Mouse (Mus musculus): ENCODE data around the gene Gm20708. TPM values are rescaled to one million over a fixed set of nuclear protein-coding genes. Genes with fewer than 3 reads are reported as not detected.

Gm20708 gene
- polyA plus RNA-seq (2017; shearing (Covaris generic)) = 4.7 TPM

GRCm38 (mm10) chr11:117809407-117810311, at the start of gene Gm20708, which contains the start of gene Syngr2:
TSS of gene Gm20708 (plus strand) at chr11:117809668.
TSS of gene Syngr2 (plus strand) at chr11:117809668.

GRCm38 (mm10) chr11:117781993-117782704, 27.3 kb upstream of the Gm20708 start, which contains the start of the genes Tmc8 and Tmc6:
TSS of gene Tmc8 (plus strand) at chr11:117782076.
TSS of gene Tmc6 (minus strand) at chr11:117782198.

DNA sequence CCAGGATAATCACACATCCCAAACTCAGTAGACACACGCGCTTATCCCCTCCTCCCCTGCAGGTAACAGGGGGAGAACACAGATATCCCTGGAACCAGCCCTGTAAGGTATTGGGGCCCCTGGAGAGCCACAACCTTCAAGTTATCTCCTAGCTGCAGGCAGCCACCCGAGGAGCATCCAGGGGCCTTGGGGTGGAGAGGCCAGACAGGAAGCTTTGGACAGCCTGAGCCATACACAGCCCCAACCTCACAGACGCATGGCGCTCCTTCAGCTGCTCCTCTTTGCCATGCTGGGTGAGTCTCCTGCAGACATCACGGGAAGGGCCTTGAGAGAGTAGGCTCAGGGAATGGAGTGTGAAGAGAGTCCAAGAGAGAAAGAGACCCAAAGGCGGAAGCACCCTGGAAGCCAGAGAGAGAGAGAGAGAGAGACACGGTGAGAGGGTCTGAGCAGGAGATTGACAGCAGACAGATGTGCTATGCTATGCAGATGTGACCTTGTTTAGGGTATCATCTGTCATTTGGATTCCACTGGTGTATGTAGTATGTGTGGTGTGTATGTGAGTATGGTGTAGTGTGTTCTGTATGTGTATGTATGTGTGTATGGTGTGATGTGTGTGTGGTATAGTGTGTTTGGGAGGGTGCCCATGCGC, 11.8 kb upstream of the Gm20708 start, which contains the start of gene 6030468B19Rik:
Gene 6030468B19Rik (plus strand): TSS at position 150 of the 649 bp plus-strand sequence.

GRCm38 (mm10) chr11:117825333-117826101, 16.0 kb downstream of the Gm20708 start, which contains the start of the genes Afmid and Tk1:
TSS of gene Afmid (plus strand) at chr11:117825924.
TSS of gene Tk1 (minus strand) at chr11:117826092.

DNA sequence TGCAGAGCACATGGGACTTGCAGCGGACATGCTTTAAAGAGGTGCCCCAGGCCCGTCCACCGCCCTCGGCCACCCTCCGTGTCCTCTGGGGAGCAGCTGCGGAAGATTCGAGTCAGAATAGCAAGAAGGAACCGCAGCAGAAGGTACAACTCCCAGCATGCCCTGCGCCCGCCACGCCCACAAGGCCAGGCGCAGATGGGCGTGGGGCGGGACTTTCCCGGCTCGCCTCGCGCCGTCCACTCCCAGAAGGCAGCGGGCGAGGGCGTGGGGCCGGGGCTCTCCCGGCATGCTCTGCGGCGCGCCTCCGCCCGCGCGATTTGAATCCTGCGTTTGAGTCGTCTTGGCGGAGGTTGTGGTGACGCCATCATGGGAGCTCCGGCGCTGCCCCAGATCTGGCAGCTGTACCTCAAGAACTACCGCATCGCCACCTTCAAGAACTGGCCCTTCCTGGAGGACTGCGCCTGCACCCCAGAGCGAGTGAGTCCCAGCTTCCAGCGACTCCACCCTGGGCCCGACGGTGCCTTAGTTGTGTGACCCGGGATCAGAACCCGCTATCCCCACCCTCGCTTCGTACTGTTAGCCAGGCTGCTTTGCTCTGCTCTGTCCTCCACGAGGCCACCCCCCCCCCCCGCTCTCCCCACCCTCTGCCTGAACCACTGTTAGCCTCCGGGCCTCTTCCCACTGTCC, 39.7 kb downstream of the Gm20708 start, which contains the start of gene Birc5:
Gene Birc5 (plus strand): TSS at position 267 of the 687 bp plus-strand sequence.

DNA sequence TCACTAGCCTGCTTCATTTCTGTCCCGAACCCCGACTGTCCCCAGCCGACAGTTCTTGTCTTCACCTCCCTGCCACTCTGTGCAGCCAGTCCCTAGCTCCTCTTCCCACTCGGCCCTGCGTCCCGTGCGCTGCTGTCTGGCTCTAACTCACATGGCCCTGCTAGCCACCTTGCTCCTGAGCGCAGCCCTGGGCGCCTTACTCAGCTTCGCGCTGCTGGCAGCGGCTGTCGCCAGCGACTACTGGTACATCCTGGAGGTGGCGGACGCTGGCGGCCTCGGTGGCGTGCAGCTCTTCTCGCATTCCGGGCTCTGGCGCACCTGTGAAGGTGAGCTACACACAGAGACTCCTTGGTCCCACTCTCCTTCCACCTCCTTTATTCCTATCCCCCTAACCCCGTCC, 51.1 kb downstream of the Gm20708 start, which contains the start of gene Tmem235:
Gene Tmem235 (plus strand): TSS at position 152 of the 400 bp plus-strand sequence.

GRCm38 (mm10) chr11:117872861-117873608, 63.6 kb downstream of the Gm20708 start, which contains the start of gene Tha1:
TSS of gene Tha1 (minus strand) at chr11:117873481.

Other genes starting within 250 kb of the Gm20708 start
- gene Tnrc6c, start 155.4 kb upstream of the Gm20708 start, polyA plus RNA-seq (2017; shearing (Covaris generic)) = 8.4 TPM
- gene Tmc8, start 27.6 kb upstream of the Gm20708 start, polyA plus RNA-seq (2017; shearing (Covaris generic)) = 144 TPM
- gene Tmc6, start 27.5 kb upstream of the Gm20708 start, polyA plus RNA-seq (2017; shearing (Covaris generic)) = 164 TPM
- gene 6030468B19Rik, start 12.0 kb upstream of the Gm20708 start, polyA plus RNA-seq (2017; shearing (Covaris generic)) = not detected
- 194 TPM for gene Syngr2, start within 50 bp of the Gm20708 start, polyA plus RNA-seq (2017; shearing (Covaris generic))
- gene Afmid, start 16.3 kb downstream of the Gm20708 start, polyA plus RNA-seq (2017; shearing (Covaris generic)) = 25.4 TPM
- 37.5 TPM for gene Tk1, start 16.4 kb downstream of the Gm20708 start, polyA plus RNA-seq (2017; shearing (Covaris generic))
- 26.0 TPM for gene Birc5, start 39.6 kb downstream of the Gm20708 start, polyA plus RNA-seq (2017; shearing (Covaris generic))
- gene Tmem235, start 51.1 kb downstream of the Gm20708 start, polyA plus RNA-seq (2017; shearing (Covaris generic)) = not detected
- gene Tha1, start 63.8 kb downstream of the Gm20708 start, polyA plus RNA-seq (2017; shearing (Covaris generic)) = 20.2 TPM
- 60.7 TPM for gene Socs3, start 160.4 kb downstream of the Gm20708 start, polyA plus RNA-seq (2017; shearing (Covaris generic))
- gene Pgs1, start 176.6 kb downstream of the Gm20708 start, polyA plus RNA-seq (2017; shearing (Covaris generic)) = 36.6 TPM

Data from activated CD4-positive, CD25-positive, alpha-beta regulatory T cell, adult 9 weeks (primary cell).